Mouse (Mus musculus) urinary bladder, postnatal 36 days (tissue): ENCODE data around the gene Mccc2.
A peak's percentile ranks its signal among the peaks of the same experiment; 100 is the strongest.

Experiments
- DNase-seq, 2 experiments: peaks; one replicate each; pipeline ENCODE4 v3.0.0; 2022; ENCODE audit warnings: low spot score in 2 of 2, mixed read lengths in 1 of 2

Mccc2 gene

DNA sequence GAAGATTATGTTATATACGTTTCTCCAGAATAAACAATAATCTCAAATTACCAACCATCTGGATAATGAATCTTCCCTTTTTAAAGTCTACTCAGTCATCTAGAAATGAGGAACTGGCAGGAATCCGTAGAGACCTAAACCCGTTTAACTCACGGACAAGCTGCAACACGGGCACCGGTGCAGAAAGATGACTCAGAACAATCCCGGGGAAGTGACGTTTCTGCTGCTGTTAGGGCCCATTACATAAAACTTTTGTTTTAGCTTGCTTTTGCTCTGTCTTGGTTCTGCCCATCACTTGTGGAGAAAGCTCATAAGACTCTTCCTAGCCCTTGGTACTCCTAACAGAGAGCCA, 76.1 kb downstream of the Mccc2 start:
- no peak for DNase-seq

DNA sequence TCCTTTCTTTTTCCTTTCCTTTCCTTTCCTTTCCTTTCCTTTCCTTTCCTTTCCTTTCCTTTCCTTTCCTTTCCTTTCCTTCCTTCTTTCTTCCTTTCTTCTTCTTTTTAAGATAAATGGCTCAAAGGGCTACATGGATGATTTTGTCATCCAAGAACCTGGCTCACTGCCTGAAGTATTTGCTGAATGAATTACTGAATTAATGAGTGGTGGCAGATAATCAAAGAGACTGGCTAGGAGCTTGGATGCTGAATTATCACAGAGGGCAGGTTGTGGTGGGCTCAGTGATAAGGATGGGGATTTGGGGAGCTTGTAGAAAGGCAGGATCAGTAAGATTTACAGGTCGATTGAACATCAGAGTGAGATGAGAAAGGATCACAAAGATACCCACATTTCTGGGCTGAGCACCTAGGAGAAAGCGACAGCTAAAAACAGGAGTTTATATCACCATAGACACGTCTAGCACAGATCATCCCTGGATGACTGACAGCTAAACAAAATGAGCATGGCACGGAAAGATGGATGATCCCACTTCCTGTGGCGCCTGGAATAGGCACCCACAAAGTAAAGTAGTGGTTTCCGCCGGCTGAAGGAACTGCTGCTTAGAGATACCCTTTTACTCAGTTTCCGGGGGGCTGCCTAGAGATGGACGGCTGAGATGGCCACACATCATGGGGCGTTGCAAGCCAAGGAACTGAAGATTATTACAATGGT, 76.7 kb downstream of the Mccc2 start:
- DNase-seq, result no peak

DNA sequence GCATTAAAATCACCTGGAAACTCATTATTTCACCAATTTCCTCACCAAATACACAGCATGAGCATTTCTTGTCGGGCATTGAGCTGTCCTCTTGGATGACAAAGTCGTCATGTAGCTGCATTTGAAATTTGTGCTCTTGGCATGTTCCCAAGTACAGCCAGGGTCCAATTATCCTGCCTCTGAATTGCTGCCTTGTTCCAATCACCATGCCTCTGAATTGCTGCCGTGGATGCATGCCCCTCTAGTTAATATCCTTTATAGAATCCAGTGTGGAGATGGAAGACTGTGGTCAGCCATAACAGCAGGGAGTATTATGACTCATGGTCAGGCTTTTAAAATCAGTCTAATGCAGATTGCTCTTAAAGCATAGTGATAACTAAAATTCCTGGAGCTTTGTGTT, 77.7 kb downstream of the Mccc2 start:
- DNase-seq, result no peak

DNA sequence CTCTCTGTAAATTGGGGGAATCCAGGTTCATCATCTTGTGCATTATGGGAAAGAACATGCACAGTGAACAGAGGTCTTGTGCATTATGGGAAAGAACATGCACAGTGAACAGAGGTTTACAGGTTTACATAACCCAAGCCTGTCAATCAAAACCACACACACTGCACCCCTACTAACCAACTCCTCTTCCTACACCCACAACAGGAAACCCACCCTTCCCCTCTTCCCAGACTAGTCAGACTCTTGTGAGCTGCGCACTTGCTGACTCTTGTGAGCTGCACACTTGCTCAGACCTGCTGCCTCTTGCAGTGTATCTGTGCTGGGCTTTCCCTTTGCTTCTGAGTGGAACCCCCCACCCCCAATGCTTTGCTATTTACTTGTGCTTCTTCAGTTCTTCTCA, 83.0 kb downstream of the Mccc2 start:
- DNase-seq, result no peak

DNA sequence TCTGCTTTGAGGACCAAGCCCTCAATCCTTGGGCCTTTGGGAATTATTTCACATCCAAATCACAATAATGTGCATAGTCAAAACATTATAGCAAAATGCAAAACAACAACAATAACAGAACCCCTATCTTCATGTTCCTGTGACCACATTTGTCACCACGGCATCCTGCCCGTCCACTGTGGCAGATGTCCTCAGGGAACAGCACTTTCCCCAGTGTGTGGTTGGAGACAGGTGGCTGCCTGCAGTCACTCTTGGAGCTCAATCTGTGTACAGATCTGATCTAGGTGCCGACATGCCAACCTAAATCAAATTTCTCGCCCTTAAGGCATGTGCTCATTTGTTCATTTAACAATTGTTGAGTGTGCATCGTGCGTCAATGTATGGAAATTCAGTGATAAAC, 83.9 kb downstream of the Mccc2 start:
- DNase-seq, result no peak

DNA sequence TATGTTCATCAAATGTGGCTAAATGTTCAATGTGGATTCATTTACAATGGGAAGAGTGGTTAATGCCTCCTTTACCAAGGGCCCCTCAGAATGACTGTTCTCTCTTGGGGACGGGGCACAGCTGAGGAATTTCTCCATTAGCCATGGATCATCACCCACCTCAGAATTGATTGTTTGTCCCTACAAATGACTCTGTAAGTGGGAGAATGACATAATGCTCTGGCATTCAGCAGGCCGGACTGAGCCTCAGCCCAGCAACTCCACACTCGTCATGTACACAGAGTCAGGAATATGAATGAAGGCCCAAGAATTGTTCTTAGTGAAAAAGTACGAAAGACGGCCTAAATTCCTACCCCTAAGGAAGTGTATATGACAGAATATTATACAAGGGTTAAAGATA, 89.2 kb downstream of the Mccc2 start:
- no peak for DNase-seq

GRCm38 (mm10) chr13:99915632-99916031, 99.8 kb downstream of the Mccc2 start:
- DNase-seq, result no peak

GRCm38 (mm10) chr13:99900965-99901364, 114.5 kb downstream of the Mccc2 start, which contains the start of gene Cartpt:
Cartpt (minus strand) TSS chr13:99901091.
- no peak for DNase-seq

DNA sequence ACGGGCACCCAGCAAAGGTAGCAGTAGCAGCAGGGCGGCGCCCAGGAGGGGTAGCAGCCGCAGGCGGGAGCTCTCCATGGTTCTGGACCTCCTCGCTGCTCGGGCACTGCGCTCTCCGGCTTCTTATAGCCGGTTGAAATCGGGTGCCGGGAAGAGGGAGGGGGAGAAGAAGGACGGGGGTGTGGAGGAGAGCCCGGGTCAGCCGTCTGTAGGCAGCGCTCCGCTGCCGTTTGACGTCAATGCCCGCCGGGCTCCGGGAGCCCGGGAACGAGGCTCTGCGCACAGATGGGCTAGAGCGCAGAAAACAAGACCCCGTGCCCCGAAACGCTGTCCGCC, 114.9 kb downstream of the Mccc2 start:
- DNase-seq, result peak in 1 of 2 experiments; percentile 6

- no peak for DNase-seq
Observed at GRCm38 (mm10) chr13:99899670-99900556, 115.5 kb downstream of the Mccc2 start.

DNA sequence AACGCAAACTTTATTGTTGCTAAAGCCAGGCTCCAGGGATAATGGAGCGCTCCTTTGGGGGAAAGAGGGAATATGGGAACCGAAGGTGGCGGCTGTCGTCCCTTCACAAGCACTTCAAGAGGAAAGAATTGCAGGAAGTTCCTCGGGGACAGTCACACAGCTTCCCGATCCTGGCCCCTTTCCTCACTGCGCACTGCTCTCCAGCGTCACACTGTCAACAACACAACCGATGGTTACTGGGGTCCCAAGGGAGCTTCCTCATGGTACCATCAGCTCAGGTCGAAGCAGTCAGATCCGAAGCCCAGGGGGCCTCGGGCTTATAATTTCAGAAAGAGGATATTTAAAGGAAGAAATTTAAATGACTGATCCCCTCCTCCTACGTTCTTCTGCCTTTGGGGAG, 116.6 kb downstream of the Mccc2 start:
- no peak for DNase-seq
